Comparison of ENCODE assay signal across 9 mouse cellular contexts in the genomic region with DNA sequence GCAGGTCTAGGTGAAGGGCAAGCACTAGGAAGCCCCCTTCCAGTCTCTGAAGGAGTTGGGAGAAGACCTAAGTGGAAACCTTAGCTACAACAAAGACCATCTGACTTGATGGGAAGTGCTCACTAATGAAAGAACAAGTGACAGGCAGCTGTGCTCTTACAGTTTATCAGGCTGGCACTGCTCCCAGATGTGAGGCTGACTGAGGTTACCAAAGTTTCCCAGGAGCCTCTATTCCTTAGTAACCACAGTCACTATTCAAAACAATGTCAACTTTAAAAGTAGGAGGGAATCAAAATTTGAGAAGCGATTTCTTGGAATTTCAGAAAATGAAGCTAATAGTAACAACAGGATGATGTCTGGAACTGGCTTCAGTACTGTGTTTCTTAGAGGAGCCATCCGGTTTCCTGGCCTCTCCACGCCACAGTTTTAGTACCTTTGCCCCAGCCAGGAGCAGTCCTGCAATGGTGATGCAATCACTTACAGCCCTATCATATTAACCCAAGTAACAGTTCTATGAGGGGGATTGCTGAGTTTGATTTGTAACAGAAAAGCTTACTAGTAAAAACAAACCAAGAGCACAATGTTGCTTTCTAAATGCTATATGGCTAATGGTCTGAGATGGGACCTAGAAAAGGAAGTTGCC.
DNase-seq lines count a peak whose midpoint lies in the region; ATAC-seq and TF ChIP-seq lines count a peak whose summit lies in the region.
"Had no signal": no experiment of that assay in that cellular context is flagged by ENCODE, and none has a peak within 500 bp of the region (broad histone marks: within the 10 kb centered on the region; RNA-seq: fewer than 3 reads in every experiment).

No protein-coding gene starts in this region.

- WGBS in liver, adult 2 months, result 26% methylated on average over 3 of the region's 3 CpGs
- 80% methylated on average over 3 of the region's 3 CpGs for WGBS in liver, embryonic 11.5 days
- 73% methylated on average over 3 of the region's 3 CpGs for WGBS in intestine, embryonic 15.5 days

- H3K27ac ChIP-seq in liver, adult 2 months (replicated peaks; ENCODE audit: insufficient read depth, low read depth, low read length), result peak overlapping the region; percentile 52
- no peak overlapping the region for H3K27ac ChIP-seq in liver, embryonic 11.5 days (ENCODE audit: low read depth, low read length)
- H3K27ac ChIP-seq in intestine, embryonic 15.5 days, result no peak overlapping the region
- H3K27ac ChIP-seq: neural tube, embryonic 12.5 days had no signal

- no peak for TF ChIP-seq CTCF in liver, adult 2 months (IDR thresholded peaks at IDR 0.05; ENCODE audit: low read depth, low read length)

- H3K4me1 ChIP-seq in liver, adult 2 months (ENCODE audit: control insufficient read depth, insufficient read depth, low read length), result peaks cover 8% of the 10 kb centered on the region
- H3K4me1 ChIP-seq in liver, embryonic 11.5 days (replicated peaks; ENCODE audit: control insufficient read depth, insufficient read depth, low read length), result no peaks in the 10 kb centered on the region
- H3K4me1 ChIP-seq in intestine, embryonic 15.5 days (replicated peaks), result no peaks in the 10 kb centered on the region
- H3K4me1 ChIP-seq: neural tube, embryonic 12.5 days had no signal

- H3K36me3 ChIP-seq in liver, adult 2 months (ENCODE audit: control insufficient read depth, insufficient read depth, low read length), result no peaks in the 10 kb centered on the region
- H3K36me3 ChIP-seq in liver, embryonic 11.5 days (ENCODE audit: control insufficient read depth, insufficient read depth, low read length), result no peaks in the 10 kb centered on the region
- no peaks in the 10 kb centered on the region for H3K36me3 ChIP-seq in intestine, embryonic 15.5 days
- no peaks in the 10 kb centered on the region for H3K36me3 ChIP-seq in myocyte (ENCODE audit: control insufficient read depth, insufficient read depth)
- H3K36me3 ChIP-seq: neural tube, embryonic 12.5 days had no signal

- no peaks in the 10 kb centered on the region for H3K9me3 ChIP-seq in liver, embryonic 11.5 days (ENCODE audit: control insufficient read depth, low read length)
- no peaks in the 10 kb centered on the region for H3K9me3 ChIP-seq in intestine, embryonic 15.5 days
- H3K9me3 ChIP-seq: neural tube, embryonic 12.5 days had no signal

- TF ChIP-seq POLR2A in liver, adult 2 months (IDR thresholded peaks at IDR 0.05; ENCODE audit: extremely low read depth, insufficient read depth, low read length), result no peak
- TF ChIP-seq POLR2A in myocyte (IDR thresholded peaks at IDR 0.05; ENCODE audit: insufficient read length, low read depth), result no peak

- H3K79me2 ChIP-seq in liver, adult 2 months (ENCODE audit: control insufficient read depth, insufficient read depth, low read length), result peaks cover 15% of the 10 kb centered on the region; the same call in 1 of the 2 replicates
- no peaks in the 10 kb centered on the region for H3K79me2 ChIP-seq in myocyte (ENCODE audit: control insufficient read depth, insufficient read depth)

- H3K4me2 ChIP-seq in liver, embryonic 11.5 days, result no peak overlapping the region
- no peak overlapping the region for H3K4me2 ChIP-seq in intestine, embryonic 15.5 days (replicated peaks)
- H3K4me2 ChIP-seq in myocyte (ENCODE audit: low read depth), result peak overlapping the region; percentile 37
- H3K4me2 ChIP-seq: neural tube, embryonic 12.5 days had no signal

- ATAC-seq in liver, embryonic 11.5 days (replicated peaks; ENCODE audit: low FRiP score), result no peak
- peak; percentile 69 for ATAC-seq in intestine, embryonic 15.5 days

- H3K4me3 ChIP-seq in liver, adult 2 months (ENCODE audit: insufficient read depth, low read depth, low read length), result no peak overlapping the region
- H3K4me3 ChIP-seq in liver, embryonic 11.5 days (ENCODE audit: low read depth, low read length), result no peak overlapping the region
- no peak overlapping the region for H3K4me3 ChIP-seq in intestine, embryonic 15.5 days (replicated peaks)
- H3K4me3 ChIP-seq in myocyte, result no peak overlapping the region
- H3K4me3 ChIP-seq: neural tube, embryonic 12.5 days had no signal

- no peak overlapping the region for H3K9ac ChIP-seq in liver, adult 2 months (ENCODE audit: low read depth, low read length)
- H3K9ac ChIP-seq in liver, embryonic 11.5 days (ENCODE audit: low read depth, low read length), result no peak overlapping the region
- no peak overlapping the region for H3K9ac ChIP-seq in intestine, embryonic 15.5 days
- H3K9ac ChIP-seq: neural tube, embryonic 12.5 days had no signal

- no peaks in the 10 kb centered on the region for H3K27me3 ChIP-seq in liver, adult 2 months (ENCODE audit: control insufficient read depth, insufficient read depth, low read length)
- H3K27me3 ChIP-seq in liver, embryonic 11.5 days (replicated peaks; ENCODE audit: control insufficient read depth, insufficient read depth, low read length), result no peaks in the 10 kb centered on the region
- no peaks in the 10 kb centered on the region for H3K27me3 ChIP-seq in intestine, embryonic 15.5 days (replicated peaks)
- H3K27me3 ChIP-seq in myocyte (ENCODE audit: control insufficient read depth, insufficient read depth, insufficient read length), result no peaks in the 10 kb centered on the region
- H3K27me3 ChIP-seq: neural tube, embryonic 12.5 days had no signal

- H3ac ChIP-seq in myocyte (ENCODE audit: control insufficient read depth, insufficient read length), result no peak overlapping the region

- DNase-seq in liver, adult 2 months (ENCODE audit: extremely low read depth, low read depth, low spot score), result peak; percentile 86
- DNase-seq in liver, embryonic 11.5 days (ENCODE audit: low spot score), result no peak
- peak; percentile 52 for DNase-seq in fibroblast of lung, adult 2 months (ENCODE audit: low read depth)
- DNase-seq in left cerebral cortex, adult 18-20 months (ENCODE audit: low spot score in 2 of 2), result no peak
- DNase-seq in natural killer cell, adult 2 months (ENCODE audit: low spot score in 2 of 2), result no peak
- DNase-seq: thymus, postnatal 25 days had no signal

TF ChIP-seq in myocyte, 11 proteins besides CTCF, POLR2A, EP300 and RAD21:
- TF ChIP-seq REST (IDR thresholded peaks at IDR 0.05; ENCODE audit: insufficient read depth, insufficient read length) (no peak), CEBPB (IDR thresholded peaks at IDR 0.05; ENCODE audit: insufficient read depth, poor library complexity, severe bottlenecking) (peak; percentile 84), MYOD1 (IDR thresholded peaks at IDR 0.05; ENCODE audit: control insufficient read depth in 1 of 3, insufficient read length in 2 of 3, low read depth in 2 of 3) (peak in 2 of 3 experiments; percentile 13 to 53), TCF12 (IDR thresholded peaks at IDR 0.05; ENCODE audit: insufficient read depth, poor library complexity, severe bottlenecking) (no peak)

Comparison
In these comparisons a context has a peak if more than half of its experiments do, and no peak if none do; other contexts are left out.
1. DNase-seq: peak in liver, adult 2 months (single experiment) and fibroblast of lung, adult 2 months (single experiment); none in liver, embryonic 11.5 days (single experiment), left cerebral cortex, adult 18-20 months (0 of 2) and natural killer cell, adult 2 months (0 of 2).